Mouse (Mus musculus) CH12.LX (cell line): ENCODE data around the gene Gm5447. TPM values are rescaled to one million over a fixed set of nuclear protein-coding genes. Genes with fewer than 3 reads are reported as not detected.

Source experiments
- DNase-seq: peaks from one replicate; pipeline ENCODE4 v3.0.0-alpha.2; 2013; ENCODE audit errors: extremely low read depth
- H3K27ac ChIP-seq: 2 replicates; pipeline ENCODE4 v1.5.1; 2012; ENCODE audit warnings: low read depth, mild to moderate bottlenecking, control low read depth, moderate library complexity; ENCODE audit not compliant: insufficient read depth
- H3K27me3 ChIP-seq: replicated peaks from 2 replicates; pipeline ENCODE3; 2012; ENCODE audit warnings: inconsistent platforms
- H3K36me3 ChIP-seq, 2 experiments: replicated peaks in 1 of 2; 2 replicates each; pipeline versions ENCODE3 to v1.6.1; 2012; ENCODE audit warnings: inconsistent platforms in 1 of 2, low read length in 1 of 2, mild to moderate bottlenecking in 1 of 2, mixed read lengths in 1 of 2, moderate library complexity in 1 of 2; ENCODE audit not compliant: control insufficient read depth in 1 of 2, insufficient read depth in 1 of 2
- H3K4me1 ChIP-seq, 2 experiments: 2 replicates each; pipeline ENCODE4 v1.6.1; 2012; ENCODE audit warnings: inconsistent platforms in 1 of 2, moderate library complexity in 1 of 2; ENCODE audit not compliant: insufficient read depth in 2 of 2, control insufficient read depth in 1 of 2
- H3K4me2 ChIP-seq: 2 replicates; pipeline ENCODE4 v1.6.1; 2012; ENCODE audit warnings: low read depth, mild to moderate bottlenecking, control low read depth; ENCODE audit not compliant: poor library complexity, insufficient read depth, severe bottlenecking
- H3K4me3 ChIP-seq, 3 experiments: fragments of 150-350 bp in 1 of 3; sonication (generic) in 1 of 3; replicated peaks in 1 of 3; 2 replicates each; pipeline versions ENCODE3 to v1.5.1; 2011 to 2012; ENCODE audit warnings: low read depth in 2 of 3, low read length in 2 of 3, mild to moderate bottlenecking in 2 of 3, moderate library complexity in 2 of 3, control low read depth in 1 of 3, improper control_type of control experiment in 1 of 3, inconsistent platforms in 1 of 3, mixed read lengths in 1 of 3; ENCODE audit not compliant: poor library complexity in 1 of 3
- H3K79me2 ChIP-seq: replicated peaks from 2 replicates; pipeline ENCODE4 v1.6.1; 2012; ENCODE audit warnings: mild to moderate bottlenecking, moderate library complexity; ENCODE audit not compliant: control insufficient read depth, poor library complexity, insufficient read depth, severe bottlenecking; ENCODE audit errors: extremely low read depth
- H3K9ac ChIP-seq: 2 replicates; pipeline ENCODE4 v1.6.1; 2012; ENCODE audit warnings: low read depth, mild to moderate bottlenecking, control low read depth, moderate library complexity; ENCODE audit not compliant: insufficient read depth
- H3K9me3 ChIP-seq: replicated peaks from 2 replicates; pipeline ENCODE3; 2012; ENCODE audit warnings: low read length, inconsistent platforms, mixed read lengths
- CHD1 ChIP-seq: IDR thresholded peaks from 2 replicates; pipeline ENCODE4 v1.6.1; 2012; ENCODE audit warnings: low read depth, low read length, improper control_type of control experiment, inconsistent platforms
- CTCF ChIP-seq, 2 experiments: IDR thresholded peaks in 1 of 2; conservative IDR thresholded peaks in 1 of 2; 2 replicates each; pipeline ENCODE4 v1.5.1; 2011 to 2012; ENCODE audit warnings: low read depth in 2 of 2, low read length in 2 of 2, improper control_type of control experiment in 1 of 2, inconsistent platforms in 1 of 2, mild to moderate bottlenecking in 1 of 2, moderate library complexity in 1 of 2
- JUND ChIP-seq: conservative IDR thresholded peaks from 2 replicates; pipeline ENCODE4 v1.6.1; 2011; ENCODE audit warnings: low read depth, low read length, improper control_type of control experiment
- MAZ ChIP-seq: IDR thresholded peaks from 2 replicates; pipeline ENCODE4 v1.6.1; 2012; ENCODE audit warnings: low read depth, mild to moderate bottlenecking, inconsistent platforms, low read length, improper control_type of control experiment, moderate library complexity
- POLR2AphosphoS2 ChIP-seq: IDR thresholded peaks from 2 replicates; pipeline ENCODE4 v1.6.1; 2011; ENCODE audit warnings: low read depth, low read length, improper control_type of control experiment
- RCOR1 ChIP-seq: conservative IDR thresholded peaks from 2 replicates; pipeline ENCODE4 v1.6.1; 2012; ENCODE audit warnings: low read depth, mild to moderate bottlenecking, inconsistent platforms, low read length, improper control_type of control experiment
- SIN3A ChIP-seq: IDR thresholded peaks from 2 replicates; pipeline ENCODE4 v1.6.1; 2012; ENCODE audit warnings: low read length, improper control_type of control experiment, inconsistent platforms
- UBTF ChIP-seq: IDR thresholded peaks from 2 replicates; pipeline ENCODE4 v1.6.1; 2012; ENCODE audit warnings: low read depth, mild to moderate bottlenecking, inconsistent platforms, low read length, improper control_type of control experiment, moderate library complexity
- ZC3H11A ChIP-seq: IDR thresholded peaks from 2 replicates; pipeline ENCODE4 v1.6.1; 2012; ENCODE audit warnings: low read depth, mild to moderate bottlenecking, inconsistent platforms, low read length, improper control_type of control experiment
- ZNF384 ChIP-seq: IDR thresholded peaks from 2 replicates; pipeline ENCODE4 v1.6.1; 2012; ENCODE audit warnings: low read depth, low read length, improper control_type of control experiment, inconsistent platforms
- dilution Hi-C: fragments of 300-500 bp; cut with MboI; formaldehyde crosslinking; loops from 2 replicates; pipeline ENCODE4 v1.14.3; 2020; ENCODE audit warnings: low sequenced_read_pairs; ENCODE audit not compliant: extremely low pct_unique_long_range_greater_than_20kb, extremely low pct_ligation_motif_present
- in situ Hi-C: fragments of 300-500 bp; cut with MboI; formaldehyde crosslinking; loops from 3 replicates; pipeline ENCODE4 v1.14.3; 2019; ENCODE audit warnings: low sequenced_read_pairs, low pct_ligation_motif_present, low pct_unique_long_range_greater_than_20kb, mixed read lengths
- polyA plus RNA-seq: library from polyadenylated mRNA; unstranded; fragments of >175 nt; gene quantifications from 2 replicates; pipeline ENCODE4 v1.2.1, GENCODE M21; 2012; ENCODE audit warnings: low read depth; ENCODE audit not compliant: insufficient read length
- total RNA-seq, 2 experiments: library from RNA; depleted of rRNA; stranded (reverse); fragments of 300-350 nt in 1 of 2; fragments of >200 nt in 1 of 2; gene quantifications; 2 replicates each; pipeline ENCODE4 v1.2.3; 2012 to 2014

The Gm5447 gene
- total and polyA plus RNA-seq, 3 experiments, result not detected

GRCm38 (mm10) chr13:30985275-30985597, 11.2 kb downstream of the Gm5447 start:
- DNase-seq, result no peak
- Histone ChIP-seq H3K27me3 (no peaks in the 10 kb centered on the region), H3K36me3 (no peaks in the 10 kb centered on the region), H3K9ac (peak overlapping the region; percentile 24), H3K4me3 (peak overlapping the region in 2 of 3 experiments; percentile 48 to 50), H3K27ac (no peak overlapping the region), H3K4me2 (peak overlapping the region; percentile 96), H3K79me2 (no peaks in the 10 kb centered on the region), H3K4me1 (peaks cover 6 to 30% of the 10 kb centered on the region in 2 experiments), H3K9me3 (no peaks in the 10 kb centered on the region)
- no peak for TF ChIP-seq RCOR1
- TF ChIP-seq ZNF384, result no peak
- 0 out of 2 replicates have a peak, but pooled peaks have one; percentile 17 for TF ChIP-seq SIN3A
- no peak for TF ChIP-seq MAZ
- no peak for TF ChIP-seq POLR2AphosphoS2
- TF ChIP-seq CHD1, result peak; percentile 68; the same call in 1 of the 2 replicates
- dilution Hi-C loops (no loop called here), in situ Hi-C loops (no loop called here)

GRCm38 (mm10) chr13:30985598-30986466, 11.8 kb downstream of the Gm5447 start:
- no peaks in the 10 kb centered on the region for H3K9me3 ChIP-seq
- in situ Hi-C loops, result no loop called here
- H3K4me1 ChIP-seq, result peaks cover 6 to 30% of the 10 kb centered on the region in 2 experiments
- dilution Hi-C loops, result no loop called here
- H3K79me2 ChIP-seq, result no peaks in the 10 kb centered on the region
- H3K27ac ChIP-seq, result no peak overlapping the region
- H3K27me3 ChIP-seq, result no peaks in the 10 kb centered on the region
- no peaks in the 10 kb centered on the region for H3K36me3 ChIP-seq
- peak overlapping the region in 2 of 3 experiments; percentile 48 to 50 for H3K4me3 ChIP-seq
- DNase-seq, result no peak
- peak overlapping the region; percentile 24 for H3K9ac ChIP-seq
- TF ChIP-seq CTCF (conservative IDR thresholded peaks at IDR 0.05 in 1 of 2, IDR thresholded peaks at IDR 0.05 in 1 of 2; ENCODE audit: low read depth in 2 of 2, low read length in 2 of 2) (no peak), UBTF (no peak), JUND (no peak)
- TF ChIP-seq, all 38 proteins: peak for 0
- H3K4me2 ChIP-seq, result peak overlapping the region; percentile 96

- in situ Hi-C loops, result no loop called here
- Histone ChIP-seq H3K4me2 (peak overlapping the region; percentile 96), H3K4me3 (peak overlapping the region in 1 of 3 experiments; percentile 25)
Measured at GRCm38 (mm10) chr13:30986934-30987455, 13.0 kb downstream of the Gm5447 start.

More at GRCm38 (mm10) chr13:30986934-30987455, 13.0 kb downstream of the Gm5447 start:
- no peak for DNase-seq
- no peak overlapping the region for H3K27ac ChIP-seq
- 0 out of 2 replicates have a peak overlapping the region, but pooled peaks have one; percentile 12 for H3K9ac ChIP-seq
- dilution Hi-C loops, result no loop called here
- H3K27me3 ChIP-seq, result no peaks in the 10 kb centered on the region
- H3K36me3 ChIP-seq, result no peaks in the 10 kb centered on the region
- peaks cover 6 to 28% of the 10 kb centered on the region in 2 experiments for H3K4me1 ChIP-seq
- peak; percentile 13; the same call in 1 of the 2 replicates for TF ChIP-seq SIN3A
- TF ChIP-seq ZC3H11A, result no peak
- TF ChIP-seq, all 38 proteins: peak for 1
- Histone ChIP-seq H3K79me2 (no peaks in the 10 kb centered on the region), H3K9me3 (no peaks in the 10 kb centered on the region)
